Mouse (Mus musculus) R1 (cell line): ENCODE results near the gene Ncf4.
A peak's percentile ranks its signal among the peaks of the same experiment; 100 is the strongest.

Experiments used
- DNase-seq: peaks from one replicate; pipeline ENCODE4 v3.0.0-alpha.2; 2018; ENCODE audit warnings: low read depth, low spot score

Ncf4 gene

DNA sequence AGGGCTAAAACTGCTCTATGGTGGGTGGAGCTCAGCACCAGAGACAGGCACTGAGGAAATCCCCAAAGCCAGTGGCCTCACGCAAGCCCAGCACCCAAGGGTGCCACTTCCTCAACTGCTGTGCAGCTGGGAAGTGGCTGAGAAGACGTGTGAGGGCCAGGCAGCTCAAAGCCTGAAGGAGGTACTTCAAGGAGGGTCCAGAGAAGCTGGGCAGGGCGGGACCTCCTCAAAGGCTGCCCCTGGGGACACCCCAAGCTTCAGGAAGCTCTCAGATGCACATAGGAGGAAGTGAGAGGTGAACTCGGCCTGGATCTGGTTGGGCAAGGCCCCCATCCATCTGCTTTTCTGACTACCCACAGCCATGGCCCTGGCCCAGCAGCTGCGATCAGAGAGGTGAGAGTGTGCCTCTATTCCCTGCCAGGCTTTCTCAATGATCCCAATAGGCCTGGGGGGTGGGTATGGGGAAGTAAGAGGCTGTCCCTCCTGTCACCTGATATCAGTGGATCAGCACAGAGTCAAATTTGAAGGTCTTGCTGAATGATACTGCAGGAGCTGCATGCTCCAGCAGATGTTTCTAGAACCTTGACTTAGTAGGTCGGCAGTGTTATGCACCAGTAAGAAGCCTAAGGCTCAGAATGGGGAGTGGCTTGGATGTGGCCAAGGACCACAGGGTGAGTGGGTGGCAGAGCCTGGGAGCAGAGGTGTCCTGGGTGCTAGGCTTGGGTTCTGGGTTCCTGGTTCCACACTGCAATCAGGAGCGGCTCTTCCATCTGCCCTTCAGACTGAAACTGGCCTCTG, at the start of gene Ncf4:
Gene Ncf4 (plus strand): TSS at position 107 of the 798 bp plus-strand sequence.
- no peak for DNase-seq

DNA sequence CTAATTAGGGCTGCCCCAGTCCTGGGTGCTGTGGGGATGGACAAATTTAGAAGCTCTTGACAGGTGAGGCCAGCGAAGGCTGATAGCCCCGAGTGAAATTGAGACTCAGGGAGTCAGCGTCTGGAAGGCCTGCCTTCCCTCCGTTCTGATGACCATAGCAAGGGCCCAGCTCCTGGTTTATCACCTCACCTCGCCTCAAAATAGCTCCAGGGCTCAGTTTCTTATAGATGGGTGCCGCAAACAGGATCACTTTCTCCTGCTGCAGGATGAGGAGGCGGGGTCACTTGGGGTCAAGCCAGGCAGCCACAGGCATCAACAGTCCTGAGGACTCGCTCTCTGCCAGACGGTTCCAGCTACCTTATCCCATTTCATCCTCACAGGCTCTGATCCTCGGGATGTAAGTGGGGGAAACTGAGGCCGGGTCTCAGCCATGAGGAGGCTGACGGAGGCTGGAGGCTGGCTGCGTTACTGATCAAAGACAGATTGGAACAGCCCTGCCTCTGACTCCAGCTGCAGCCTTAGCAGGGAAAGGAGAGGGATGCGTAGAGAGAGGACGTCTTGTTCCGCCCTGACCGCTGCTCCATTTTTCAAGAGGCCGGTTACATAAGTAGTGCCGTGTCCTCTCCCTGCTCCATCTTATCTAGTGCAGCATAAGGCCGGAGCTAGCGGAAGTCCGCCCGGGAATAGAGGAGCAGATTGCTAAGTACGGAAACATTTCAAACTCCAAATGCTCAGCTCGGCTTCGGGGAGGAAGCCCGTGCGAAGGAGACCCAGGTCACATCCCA, 49.3 kb upstream of the Ncf4 start:
- no peak for DNase-seq

DNA sequence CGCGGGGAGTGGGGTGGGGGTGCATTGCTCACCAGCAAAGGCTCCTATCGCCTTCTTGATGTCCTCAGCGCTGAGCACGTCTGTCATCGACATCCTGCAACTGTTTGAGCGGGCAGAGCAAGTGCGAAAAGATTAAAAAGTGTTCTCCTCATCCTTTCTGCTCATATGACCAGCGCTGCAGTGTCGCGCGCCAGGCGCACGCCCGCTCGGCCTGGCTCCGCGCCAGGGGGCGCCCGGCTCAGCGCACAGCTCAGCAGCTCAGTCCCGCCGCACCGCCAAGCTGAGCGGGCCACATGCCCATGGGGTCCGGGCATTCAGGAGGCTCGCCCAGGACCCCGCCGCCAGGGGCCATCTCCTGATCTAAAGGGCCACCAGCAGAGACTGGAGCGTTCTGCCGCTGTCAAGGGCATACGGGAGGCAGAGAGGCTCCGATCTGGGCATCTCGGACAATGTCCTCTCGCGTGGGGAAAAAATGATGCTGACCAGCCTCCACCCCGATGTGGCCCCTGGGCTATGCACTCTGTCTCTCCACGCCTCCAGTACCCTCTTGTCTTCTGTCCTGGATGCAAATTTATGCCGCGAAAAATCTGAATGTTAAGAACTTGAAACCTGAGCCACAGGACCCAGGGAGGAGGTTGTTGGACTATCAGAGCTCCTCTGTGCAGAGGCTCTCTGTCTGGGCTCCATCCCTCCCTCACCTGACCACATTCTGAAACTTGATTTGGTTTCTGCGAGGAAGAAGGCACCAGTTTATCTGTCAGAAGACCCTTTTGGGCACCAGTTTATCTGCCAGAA, 40.4 kb upstream of the Ncf4 start:
- peak; percentile 12 for DNase-seq

DNA sequence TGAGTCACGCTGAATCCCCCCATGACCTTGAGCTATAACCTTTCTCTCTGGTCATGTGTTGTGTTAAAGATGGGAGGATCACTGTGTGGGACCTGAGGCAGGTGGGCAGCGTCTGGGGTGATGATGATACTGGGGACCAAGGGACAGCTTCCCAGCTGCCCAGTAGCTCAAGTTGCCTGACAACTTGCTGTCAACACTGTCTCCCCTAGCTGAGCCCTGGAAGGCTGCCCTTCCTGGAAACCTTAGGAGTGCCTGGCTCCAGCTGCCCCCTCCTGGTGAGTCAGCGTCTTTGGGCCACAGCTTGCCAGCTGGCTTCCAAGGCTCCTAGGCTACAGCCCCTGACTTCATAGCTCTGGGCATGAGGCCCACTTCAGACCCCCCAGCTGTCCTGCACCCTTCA, 39.4 kb upstream of the Ncf4 start:
- DNase-seq, result peak; percentile 13

DNA sequence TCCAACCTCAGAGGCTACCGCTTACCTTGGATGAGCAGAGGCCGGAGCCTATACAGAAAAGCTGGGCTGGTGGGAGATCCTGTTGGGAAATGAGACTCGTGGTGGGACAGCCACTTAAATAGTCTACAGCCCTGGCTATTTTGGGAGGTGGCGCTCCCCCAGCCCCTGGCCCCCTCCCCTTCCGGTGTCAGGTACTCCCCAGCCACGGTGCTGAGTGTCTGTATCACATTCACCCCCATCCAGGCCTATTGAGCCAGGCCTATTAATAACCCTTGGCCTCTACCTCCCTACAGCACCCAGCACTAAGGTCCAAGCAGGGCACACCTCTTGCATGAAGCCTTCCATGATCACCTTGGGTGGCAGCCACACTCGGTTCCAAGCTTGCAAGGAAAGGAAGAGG, 38.3 kb upstream of the Ncf4 start, which contains the start of gene Pvalb:
Gene Pvalb (minus strand): TSS at position 89 of the 400 bp plus-strand sequence.
- no peak for DNase-seq

DNA sequence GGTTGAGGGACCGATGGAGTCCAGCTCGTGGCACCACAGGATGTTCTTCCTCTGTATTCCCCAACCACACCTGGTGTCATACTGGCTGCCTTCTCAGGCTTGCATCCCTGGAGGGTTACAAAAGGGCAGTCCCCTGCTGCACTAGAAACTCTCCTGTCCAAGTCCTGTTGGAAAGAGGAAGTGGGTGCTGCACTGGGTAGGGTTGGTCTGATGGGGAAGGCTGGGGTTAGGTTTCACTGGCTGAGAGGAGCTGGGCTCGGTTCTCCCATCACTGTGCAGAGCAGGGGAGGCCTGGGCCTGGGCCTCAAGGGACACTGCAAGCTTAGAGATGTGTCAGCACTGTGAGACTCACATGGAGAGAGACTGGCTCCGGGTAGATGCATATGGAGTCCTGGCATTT, 34.4 kb upstream of the Ncf4 start:
- no peak for DNase-seq

DNA sequence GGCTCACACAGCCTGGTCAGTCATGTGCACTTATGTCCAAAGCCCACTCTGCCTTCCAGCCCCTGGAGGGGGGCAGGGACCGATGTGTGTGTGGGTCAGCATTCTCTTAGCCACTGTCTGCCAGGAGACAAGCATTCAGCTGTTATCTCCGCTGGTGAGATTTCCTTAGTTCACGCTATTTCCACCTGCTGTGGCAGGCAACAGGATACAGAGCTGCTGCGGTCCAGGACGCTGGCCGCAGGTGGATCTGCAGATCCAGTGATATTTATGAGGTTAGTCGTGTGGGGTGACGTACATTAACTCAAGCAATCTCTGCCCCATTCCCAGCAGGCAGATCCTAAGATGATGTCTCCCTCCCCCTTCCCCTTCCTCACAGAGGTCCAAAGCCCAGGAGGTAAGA, 33.2 kb upstream of the Ncf4 start:
- no peak for DNase-seq

DNA sequence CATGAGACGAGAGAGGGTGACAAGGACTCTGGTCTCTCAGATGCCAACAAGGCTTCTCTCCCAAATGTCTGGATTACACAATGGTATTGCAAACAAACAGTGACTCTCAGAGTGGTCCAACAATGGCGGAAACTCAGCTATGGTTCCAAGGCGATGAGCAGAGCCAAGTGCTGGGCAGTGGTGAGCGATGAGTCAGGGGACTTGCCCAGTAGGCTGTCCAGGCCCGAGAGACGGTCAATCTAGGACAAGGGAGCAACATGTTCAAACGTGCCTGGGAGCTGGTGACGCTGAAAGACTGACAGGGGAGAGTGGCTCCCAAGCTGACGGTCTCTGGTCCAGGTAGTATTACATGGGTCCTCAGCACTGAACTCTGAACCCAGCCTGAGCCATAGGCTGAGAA, 29.3 kb upstream of the Ncf4 start:
- DNase-seq, result no peak

DNA sequence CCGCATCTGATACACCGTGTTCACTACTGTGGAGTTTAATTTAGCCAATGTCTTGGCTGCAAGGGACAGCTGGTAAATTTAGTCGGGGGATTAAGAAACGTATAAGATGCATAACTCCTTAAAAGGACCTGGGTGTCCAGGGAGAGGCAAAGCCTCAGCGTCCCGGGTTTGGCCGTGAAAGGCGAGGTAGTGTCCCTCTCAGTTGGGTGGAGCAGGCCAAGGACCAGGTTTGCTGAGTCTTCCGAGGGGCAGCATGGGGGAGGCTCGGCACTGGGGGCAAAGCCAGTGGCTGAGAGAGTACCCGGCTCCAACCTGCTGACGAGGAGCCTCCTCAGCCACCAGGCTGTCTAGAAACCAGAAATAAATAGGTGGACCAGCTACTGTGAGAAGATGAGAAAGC, 16.8 kb upstream of the Ncf4 start:
- no peak for DNase-seq

DNA sequence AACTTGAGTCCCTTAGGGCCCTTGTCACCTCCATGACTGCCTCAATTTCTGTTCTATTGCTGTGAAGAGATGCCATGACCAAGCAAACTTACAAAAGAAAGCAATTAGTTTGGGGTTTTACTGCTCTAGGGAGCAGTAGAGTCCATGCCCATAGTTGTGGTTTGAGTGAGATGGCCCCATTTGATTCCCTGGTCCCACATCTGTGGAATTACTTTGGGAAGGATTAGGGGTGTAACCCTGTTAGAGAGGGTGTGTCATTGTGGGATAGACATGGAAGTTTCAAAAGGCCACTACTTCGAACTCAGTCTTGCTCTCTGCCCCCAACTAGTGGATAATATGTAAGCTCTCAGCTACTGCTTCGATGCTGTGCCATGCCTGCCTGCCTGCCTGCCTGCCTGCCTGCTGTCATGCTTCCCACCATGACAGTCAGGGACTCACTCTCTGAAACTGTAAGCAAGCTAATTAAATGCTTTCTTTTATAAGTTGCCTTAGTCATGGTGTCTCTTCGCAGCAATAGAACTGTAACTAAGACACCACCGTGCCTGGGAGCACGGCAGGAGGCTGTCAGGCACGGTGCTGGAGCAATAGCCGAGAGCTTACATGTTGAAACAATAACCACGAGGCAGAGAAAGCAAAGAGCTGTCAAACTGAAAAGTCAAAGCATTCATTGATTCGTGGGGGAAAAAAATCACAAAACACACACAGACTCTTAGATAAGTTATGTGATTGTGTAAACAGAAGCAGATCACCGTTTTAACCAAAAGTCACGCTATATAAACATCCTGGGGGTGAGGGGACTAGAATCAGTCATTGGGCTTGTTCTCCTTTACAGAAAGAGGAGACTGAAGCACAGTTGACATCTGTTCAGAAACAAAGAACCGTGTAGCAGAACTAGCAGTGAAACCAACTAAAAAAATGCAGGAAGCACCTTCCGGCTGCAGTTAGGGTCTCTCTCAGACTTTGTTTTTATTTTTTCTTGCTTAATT, 13.0 kb upstream of the Ncf4 start:
- no peak for DNase-seq

DNA sequence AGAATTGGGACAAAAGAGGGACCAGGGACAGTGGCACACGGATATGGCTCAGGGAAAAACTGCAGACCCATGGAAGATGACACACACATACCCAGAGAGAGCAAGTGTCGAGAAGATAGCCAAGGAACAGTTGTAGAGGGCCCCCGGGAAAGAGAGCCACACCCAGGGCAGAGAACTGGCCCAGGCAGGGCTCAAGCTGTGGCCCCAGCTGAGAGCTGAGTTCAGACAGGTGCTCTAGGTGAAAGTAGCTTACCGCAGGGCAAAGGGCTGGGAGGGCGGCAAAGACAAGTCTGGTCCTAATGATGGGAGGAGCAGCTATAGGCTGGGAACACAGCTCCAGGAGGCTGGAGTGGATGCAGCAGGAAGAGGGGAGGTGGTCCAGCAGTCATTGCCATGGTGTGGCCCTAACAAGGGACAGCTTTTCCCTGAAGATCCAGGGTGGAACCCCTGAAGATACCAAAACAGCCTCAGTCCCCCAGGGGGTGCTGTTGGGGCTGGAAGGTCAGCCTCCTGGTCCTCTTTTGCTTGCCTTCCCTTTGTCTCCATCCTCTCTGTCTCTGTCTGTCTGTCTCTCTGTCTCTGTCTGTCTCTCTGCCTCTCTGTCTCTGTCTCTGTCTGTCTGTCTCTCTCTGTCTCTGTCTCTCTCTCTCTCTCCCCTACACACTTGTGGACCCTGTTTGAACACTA, 9.6 kb upstream of the Ncf4 start:
- no peak for DNase-seq

DNA sequence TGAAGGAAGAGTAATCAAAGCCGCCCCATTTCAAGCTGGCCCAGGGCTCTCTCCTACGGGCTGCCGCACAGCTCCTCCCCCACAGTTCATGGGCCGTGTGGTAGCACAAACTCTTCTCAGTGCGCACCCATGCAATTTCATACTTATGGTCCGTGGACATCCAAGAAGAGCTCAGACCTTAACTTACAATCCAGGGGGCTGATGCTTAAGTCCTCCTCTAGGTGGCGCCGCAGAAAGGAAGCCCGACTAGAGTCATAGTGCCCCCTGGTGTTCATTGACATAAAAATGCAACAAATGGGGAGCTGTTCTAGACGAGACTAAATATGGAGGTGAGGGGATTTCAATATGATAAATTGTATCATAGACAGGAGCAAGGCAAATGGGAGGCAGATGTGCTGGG, 5.1 kb upstream of the Ncf4 start:
- peak; percentile 88 for DNase-seq

DNA sequence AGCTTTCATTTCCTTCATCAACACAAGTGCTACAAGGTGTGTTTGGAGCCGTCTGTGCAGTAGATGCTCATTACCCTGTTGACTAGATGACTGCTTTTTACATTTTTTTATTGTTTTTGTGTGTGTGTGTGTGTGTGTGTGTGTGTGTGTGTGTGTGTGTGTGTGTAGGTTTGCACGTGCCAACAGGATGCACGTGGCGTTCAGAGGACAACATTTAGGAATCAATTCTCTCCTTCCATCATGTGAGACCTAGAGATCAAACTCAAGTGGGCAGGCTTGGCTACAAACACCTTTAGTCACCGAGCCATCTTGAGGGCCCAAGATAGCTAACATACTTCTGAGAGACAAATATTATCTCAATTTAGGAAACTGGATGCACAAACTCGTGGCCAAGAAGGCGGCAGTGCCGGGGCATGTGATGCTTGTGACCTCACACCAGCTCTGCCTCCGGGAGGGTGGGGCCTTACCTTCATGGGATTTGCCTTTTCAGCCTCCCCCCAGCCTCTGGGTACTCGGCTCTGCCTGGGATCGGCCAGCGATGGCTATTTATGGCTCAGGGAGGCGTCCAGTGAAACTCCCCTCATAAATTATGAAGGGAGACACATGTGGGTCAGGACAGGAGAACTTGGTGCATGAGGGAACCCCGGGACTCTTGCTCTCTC, 4.5 kb upstream of the Ncf4 start:
- no peak for DNase-seq

DNA sequence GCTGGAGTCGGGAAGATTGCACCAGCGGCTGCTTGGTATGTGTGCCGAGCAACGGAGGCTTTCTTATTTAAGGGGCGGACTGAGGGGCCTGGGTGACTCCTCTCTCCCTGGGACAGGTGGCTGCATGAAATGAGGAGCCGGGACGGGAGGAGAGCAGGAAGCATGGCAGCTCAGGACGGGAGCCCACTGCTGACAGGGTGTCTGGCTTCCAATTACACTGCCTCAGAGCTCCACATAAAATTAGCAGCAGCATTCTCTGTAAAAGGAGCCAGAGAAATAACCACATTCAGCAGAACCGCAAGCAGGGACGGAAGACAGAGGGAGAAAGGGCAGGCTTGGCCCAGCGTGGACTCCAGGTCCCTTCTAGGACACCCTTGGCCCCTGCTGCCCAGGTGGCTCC, 3.3 kb upstream of the Ncf4 start:
- DNase-seq, result no peak

DNA sequence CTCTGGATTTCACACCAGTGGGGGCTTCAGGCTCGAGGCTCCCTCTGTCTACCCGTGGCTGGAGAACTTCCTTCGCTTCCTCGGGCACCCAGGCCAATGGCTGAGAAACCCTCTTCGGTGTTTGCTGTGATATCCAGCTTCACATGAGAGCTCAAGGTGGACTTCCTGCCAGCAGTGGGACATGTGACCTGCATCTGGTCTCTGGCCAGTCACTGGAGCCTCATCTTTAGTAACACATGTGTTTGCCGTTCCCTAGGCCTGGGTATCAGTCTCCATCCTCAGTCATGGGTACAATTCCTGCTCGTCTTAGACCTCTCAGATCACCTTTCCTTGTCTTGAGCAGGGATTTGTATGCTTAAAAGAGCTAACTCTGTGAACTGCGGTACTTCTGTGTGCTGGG, 1.5 kb upstream of the Ncf4 start:
- DNase-seq, result no peak

DNA sequence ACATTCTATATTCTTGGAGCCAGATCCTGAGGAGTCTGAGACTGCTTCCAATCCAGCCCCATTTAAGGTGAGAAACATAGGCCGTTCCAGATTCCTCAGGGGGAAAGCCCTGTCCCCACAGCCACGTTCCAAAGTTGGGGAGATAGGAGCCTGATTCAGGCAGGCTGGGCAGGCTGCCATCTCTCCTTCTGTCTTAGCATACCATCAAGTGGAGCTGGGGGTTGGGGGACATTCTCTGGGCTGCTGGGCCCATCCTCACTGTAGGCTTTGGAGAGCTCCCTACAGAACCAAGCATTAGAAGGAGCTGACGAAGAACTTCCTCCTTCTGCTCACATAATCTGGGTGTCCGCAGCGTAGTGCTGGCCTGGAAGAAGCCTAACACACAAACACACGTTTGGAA, 827 bp upstream of the Ncf4 start:
- DNase-seq, result no peak

DNA sequence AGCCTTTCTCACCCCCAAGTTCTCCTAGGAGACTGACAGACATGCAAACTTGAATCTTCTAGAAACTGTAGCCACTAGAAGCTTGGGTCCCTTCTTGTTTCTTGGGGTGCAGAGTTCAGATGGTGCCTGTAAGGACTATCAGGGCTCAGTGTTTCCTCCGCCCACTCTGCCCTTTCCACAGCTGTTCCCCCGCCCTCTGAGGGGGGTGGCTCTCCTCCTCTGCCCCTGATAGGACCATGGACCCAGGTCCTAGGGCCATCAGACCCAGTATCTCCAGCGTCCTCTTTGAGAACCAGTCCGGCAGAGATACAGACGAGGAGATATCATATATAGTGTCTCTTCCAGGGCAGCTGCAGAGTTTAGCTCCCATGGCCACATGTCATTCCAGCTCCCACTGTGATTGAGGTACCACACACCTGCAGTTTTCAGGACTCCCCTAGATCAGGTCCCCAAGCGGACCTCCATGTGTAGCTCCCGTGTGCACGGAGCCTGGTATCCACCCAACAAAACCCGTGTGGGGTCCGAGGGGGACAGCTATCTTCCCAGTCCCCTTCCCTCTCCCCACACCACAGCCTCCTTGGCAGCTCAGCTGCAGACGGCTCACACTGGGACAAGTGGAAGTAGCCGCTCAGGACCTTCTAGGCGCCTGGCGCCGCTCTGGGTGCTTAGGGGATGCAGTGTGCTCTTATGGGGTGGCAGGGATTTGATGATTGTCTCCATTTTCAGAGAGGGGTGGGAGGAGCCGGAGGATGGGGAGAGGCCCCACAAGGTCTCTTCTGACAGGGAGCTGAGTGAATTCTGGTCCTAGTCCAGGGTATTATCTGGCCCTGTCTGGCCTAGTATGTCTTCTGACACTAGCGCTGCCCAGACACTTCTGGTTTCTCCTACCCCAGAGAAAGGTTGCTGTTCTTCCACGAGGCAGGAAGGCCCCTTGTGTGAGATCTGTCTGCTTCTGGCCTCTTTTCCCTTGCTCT, 1.8 kb downstream of the Ncf4 start:
- no peak for DNase-seq

DNA sequence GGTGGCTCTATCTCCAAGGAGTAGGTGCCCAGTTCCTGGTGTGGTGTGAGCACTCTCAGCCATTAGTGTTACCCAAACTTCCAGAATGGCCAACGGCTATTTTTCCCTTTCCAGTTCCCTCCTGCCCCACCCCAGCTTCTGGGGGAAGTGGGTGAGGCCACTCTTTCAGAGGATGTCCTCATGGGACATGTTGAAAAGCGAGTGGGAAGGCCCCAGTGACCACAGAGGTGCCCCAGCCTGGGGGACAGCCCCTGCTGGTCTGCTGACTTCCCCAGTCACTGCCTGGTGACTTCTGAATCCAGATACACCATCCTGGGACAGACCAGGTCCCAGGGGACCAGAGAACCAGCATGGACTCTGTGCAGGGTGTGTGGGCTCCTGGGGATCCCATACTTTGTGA, 3.1 kb downstream of the Ncf4 start:
- no peak for DNase-seq

DNA sequence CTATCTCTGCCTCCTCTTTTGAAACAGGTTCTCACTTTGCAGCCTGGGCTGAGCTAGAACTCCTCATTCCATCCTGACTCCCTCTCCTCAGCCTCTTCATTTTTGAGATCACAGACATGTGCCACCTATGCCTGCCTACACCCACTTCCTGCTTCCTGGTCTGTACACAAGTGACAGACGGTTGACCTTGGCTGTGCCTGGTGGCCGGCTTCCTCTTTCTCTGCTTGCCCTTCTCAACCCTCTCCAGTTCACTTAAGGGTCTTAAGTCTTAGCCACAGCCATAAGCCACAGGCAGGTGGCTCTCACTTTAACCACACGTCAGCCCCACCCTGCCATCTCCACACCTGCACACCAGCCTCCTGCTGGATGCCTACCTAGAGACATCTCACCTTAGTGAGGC, 3.8 kb downstream of the Ncf4 start:
- no peak for DNase-seq
